Mouse (Mus musculus) stomach, adult 2 months (tissue): ENCODE measurements around the gene Hist1h2bk. TPM values are rescaled to one million over a fixed set of nuclear protein-coding genes. Genes with fewer than 3 reads are reported as not detected.

Experiments
- polyA plus RNA-seq: library from polyadenylated mRNA; depleted of rRNA; stranded (reverse); fragments of >200 nt; gene quantifications from 2 replicates; pipeline ENCODE4 v1.2.3, GENCODE M21; 2012; rRNA removed

Hist1h2bk gene
- 9.0 and 9.2 TPM in 2 replicates for polyA plus RNA-seq

GRCm38 (mm10) chr13:22035267-22036148 is at the start of gene Hist1h2bk, which contains the start of gene Hist1h2ah:
Gene Hist1h2bk (plus strand): TSS chr13:22035870.
Gene Hist1h2ah (minus strand): TSS chr13:22035568.

DNA sequence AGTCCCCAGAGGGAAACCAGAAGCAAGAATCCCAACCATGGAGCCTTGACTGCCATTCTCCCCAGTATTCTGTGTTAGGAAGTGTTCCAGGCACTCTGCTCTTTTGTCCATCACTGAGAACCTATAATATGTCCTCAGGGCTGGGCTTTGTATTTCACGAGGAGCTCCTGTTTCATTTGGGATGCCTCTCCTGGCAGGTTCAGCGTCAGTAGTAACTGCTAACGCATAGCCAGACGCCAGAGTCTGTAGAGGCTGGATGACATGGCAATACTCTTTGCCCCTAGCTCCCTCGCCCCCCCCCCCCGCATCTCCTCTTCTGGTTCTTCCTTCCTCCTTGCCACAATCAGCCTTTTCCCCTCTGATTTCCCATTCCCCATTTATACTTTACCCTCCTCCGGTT is 26.0 kb upstream of the Hist1h2bk start, which contains the start of gene Prss16:
Prss16 (minus strand) TSS at position 101 of the 400 bp plus-strand sequence.

DNA sequence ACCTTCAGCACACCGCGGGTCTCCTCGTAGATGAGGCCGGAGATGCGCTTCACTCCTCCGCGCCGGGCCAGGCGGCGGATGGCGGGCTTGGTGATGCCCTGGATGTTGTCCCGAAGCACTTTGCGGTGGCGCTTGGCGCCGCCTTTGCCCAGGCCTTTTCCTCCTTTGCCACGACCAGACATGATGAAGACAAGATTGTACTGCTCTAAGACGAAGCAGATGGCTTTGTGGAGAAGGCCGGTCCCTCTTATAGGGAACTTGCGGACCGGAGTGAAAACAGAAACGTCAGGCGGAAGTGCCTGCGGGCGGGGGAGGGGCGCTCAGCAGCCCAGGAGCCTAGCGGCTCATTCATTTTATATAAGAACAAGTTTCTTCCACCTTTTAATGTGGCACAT is 5.5 kb downstream of the Hist1h2bk start, which contains the start of gene Hist1h4i:
Hist1h4i (minus strand) TSS at position 221 of the 395 bp plus-strand sequence.

DNA sequence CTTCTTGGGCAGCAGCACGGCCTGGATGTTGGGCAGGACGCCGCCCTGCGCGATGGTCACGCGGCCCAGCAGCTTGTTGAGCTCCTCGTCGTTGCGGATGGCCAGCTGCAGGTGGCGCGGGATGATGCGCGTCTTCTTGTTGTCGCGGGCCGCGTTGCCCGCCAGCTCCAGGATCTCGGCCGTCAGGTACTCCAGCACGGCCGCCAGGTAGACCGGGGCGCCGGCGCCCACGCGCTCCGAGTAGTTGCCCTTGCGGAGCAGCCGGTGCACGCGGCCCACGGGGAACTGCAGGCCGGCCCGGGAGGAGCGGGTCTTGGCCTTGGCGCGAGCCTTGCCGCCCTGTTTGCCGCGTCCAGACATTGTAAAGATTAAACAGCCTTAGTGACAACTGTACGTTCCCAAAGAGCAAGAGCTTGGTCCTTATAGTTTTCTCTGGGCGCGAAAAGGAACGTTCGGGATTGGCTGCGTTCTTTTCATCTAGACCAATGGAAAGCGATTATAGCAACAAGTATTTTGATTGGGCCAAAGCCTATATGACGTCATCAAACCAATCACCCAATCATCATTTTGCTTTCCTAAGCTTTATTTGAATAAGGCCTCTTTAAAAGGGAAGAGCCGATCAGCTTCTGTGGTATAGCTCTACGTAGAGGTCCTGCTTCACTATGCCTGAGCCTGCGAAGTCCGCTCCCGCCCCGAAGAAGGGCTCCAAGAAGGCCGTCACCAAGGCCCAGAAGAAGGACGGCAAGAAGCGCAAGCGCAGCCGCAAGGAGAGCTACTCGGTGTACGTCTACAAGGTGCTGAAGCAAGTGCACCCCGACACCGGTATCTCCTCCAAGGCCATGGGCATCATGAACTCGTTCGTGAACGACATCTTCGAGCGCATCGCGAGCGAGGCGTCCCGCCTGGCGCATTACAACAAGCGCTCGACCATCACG is 7.2 kb downstream of the Hist1h2bk start, which contains the start of the genes Hist1h2ag and Hist1h2bj:
Hist1h2ag (minus strand) TSS at position 377 of the 935 bp plus-strand sequence.
Hist1h2bj (plus strand) TSS at position 647 of the 935 bp plus-strand sequence.

DNA sequence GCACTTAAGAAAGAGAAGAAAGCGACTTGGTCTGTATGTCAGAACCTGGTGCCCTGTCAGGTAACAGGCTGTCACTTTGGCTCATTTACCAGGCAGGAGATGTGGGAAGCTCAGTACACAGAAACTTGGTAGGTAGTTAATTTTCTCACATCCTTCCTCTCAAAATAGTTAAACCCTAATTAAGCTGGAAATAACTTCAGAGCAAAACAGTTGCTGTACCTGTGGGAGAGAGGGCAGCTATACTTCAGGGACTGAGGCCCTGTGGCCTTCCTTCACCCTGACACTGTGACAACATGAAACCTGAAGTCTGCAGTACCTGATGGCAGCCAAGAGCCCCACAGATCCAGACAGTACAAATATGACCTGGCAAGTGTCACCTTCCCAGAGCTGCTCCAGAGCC is 48.5 kb downstream of the Hist1h2bk start, which contains the start of gene Vmn1r188:
Vmn1r188 (plus strand) TSS at position 301 of the 400 bp plus-strand sequence.

Other genes starting within 250 kb of the Hist1h2bk start
- gene Hist1h2an, start 248.7 kb upstream of the Hist1h2bk start, polyA plus RNA-seq, result 1.5 and 14.1 TPM in 2 replicates
- 0.90 TPM in 1 of 2 replicates, not detected in the other for gene Hist1h2bp, start 248.4 kb upstream of the Hist1h2bk start, polyA plus RNA-seq
- 6.4 and 9.3 TPM in 2 replicates for gene Hist1h2bq, start 225.7 kb upstream of the Hist1h2bk start, polyA plus RNA-seq
- not detected in 2 replicates for gene Hist1h2ao, start 225.4 kb upstream of the Hist1h2bk start, polyA plus RNA-seq
- not detected in 2 replicates for gene Hist1h4m, start 224.1 kb upstream of the Hist1h2bk start, polyA plus RNA-seq
- gene Hist1h4n, start 203.7 kb upstream of the Hist1h2bk start, polyA plus RNA-seq, result 4.8 and 6.7 TPM in 2 replicates
- 121 and 393 TPM in 2 replicates for gene Hist1h2ap, start 202.4 kb upstream of the Hist1h2bk start, polyA plus RNA-seq
- 6.9 and 8.0 TPM in 2 replicates for gene Hist1h2br, start 202.1 kb upstream of the Hist1h2bk start, polyA plus RNA-seq
- gene Zfp184, start 90.8 kb upstream of the Hist1h2bk start, polyA plus RNA-seq, result 0.03 TPM in 1 of 2 replicates, not detected in the other
- gene Pom121l2, start 54.7 kb upstream of the Hist1h2bk start, polyA plus RNA-seq, result not detected in 2 replicates
- gene Prss16, start 26.1 kb upstream of the Hist1h2bk start, polyA plus RNA-seq, result 0.22 and 0.48 TPM in 2 replicates
- 5.9 and 12.0 TPM in 2 replicates for gene Hist1h2ah, start 302 bp upstream of the Hist1h2bk start, polyA plus RNA-seq
- 1.7 and 4.4 TPM in 2 replicates for gene Hist1h4i, start 5.5 kb downstream of the Hist1h2bk start, polyA plus RNA-seq
- 1.6 and 2.8 TPM in 2 replicates for gene Hist1h2ag, start 7.1 kb downstream of the Hist1h2bk start, polyA plus RNA-seq
- gene Hist1h2bj, start 7.3 kb downstream of the Hist1h2bk start, polyA plus RNA-seq, result 3.4 and 3.7 TPM in 2 replicates
- not detected in 2 replicates for gene Vmn1r188, start 48.6 kb downstream of the Hist1h2bk start, polyA plus RNA-seq
- gene Vmn1r189, start 70.0 kb downstream of the Hist1h2bk start, polyA plus RNA-seq, result not detected in 2 replicates
- gene Vmn1r191, start 148.1 kb downstream of the Hist1h2bk start, polyA plus RNA-seq, result not detected in 2 replicates
- not detected in 2 replicates for gene Vmn1r192, start 155.3 kb downstream of the Hist1h2bk start, polyA plus RNA-seq
- gene Vmn1r193, start 187.3 kb downstream of the Hist1h2bk start, polyA plus RNA-seq, result not detected in 2 replicates
- not detected in 2 replicates for gene Vmn1r194, start 208.3 kb downstream of the Hist1h2bk start, polyA plus RNA-seq
- gene Vmn1r195, start 234.7 kb downstream of the Hist1h2bk start, polyA plus RNA-seq, result not detected in 2 replicates